Mouse (Mus musculus) liver, postnatal 0 days (tissue): Measurements from ENCODE around the gene Fam126a. TPM values are rescaled to one million over a fixed set of nuclear protein-coding genes. Genes with fewer than 3 reads are reported as not detected.

Experiments
- ATAC-seq: fragments of 200-750 bp; cut with Nextera tagmentation; 2 replicates; pipeline ENCODE4 v1.8.0; 2017; ENCODE audit warnings: mild to moderate bottlenecking, moderate library complexity
- DNase-seq: peaks from one replicate; pipeline ENCODE4 v3.0.0-alpha.2; 2016
- H3K27ac ChIP-seq: fragments of 300-500 bp; sonication (generic); 2 replicates; pipeline ENCODE4 v1.5.1; 2014; ENCODE audit warnings: antibody characterized with exemption, moderate library complexity, mild to moderate bottlenecking, low read depth
- H3K27me3 ChIP-seq: fragments of 300-500 bp; sonication (generic); 2 replicates; pipeline ENCODE4 v1.6.1; 2014; ENCODE audit warnings: low read length, control low read depth, mixed read lengths; ENCODE audit not compliant: insufficient read depth
- H3K36me3 ChIP-seq: fragments of 300-500 bp; sonication (generic); replicated peaks from 2 replicates; pipeline ENCODE4 v1.6.1; 2014; ENCODE audit warnings: mild to moderate bottlenecking, control low read depth, low read length, moderate library complexity, mixed read lengths; ENCODE audit not compliant: insufficient read depth
- H3K4me1 ChIP-seq: fragments of 300-500 bp; sonication (generic); 2 replicates; pipeline ENCODE4 v1.6.1; 2014; ENCODE audit warnings: antibody characterized with exemption, mild to moderate bottlenecking, control low read depth; ENCODE audit not compliant: insufficient read depth
- H3K4me2 ChIP-seq: fragments of 300-500 bp; sonication (generic); 2 replicates; pipeline ENCODE4 v1.6.1; 2014; ENCODE audit warnings: low read depth, mild to moderate bottlenecking, low read length, moderate library complexity, mixed read lengths
- H3K4me3 ChIP-seq: fragments of 300-500 bp; sonication (generic); 2 replicates; pipeline ENCODE4 v1.5.1; 2014; ENCODE audit warnings: low read depth, low read length
- H3K9ac ChIP-seq: fragments of 300-500 bp; sonication (generic); replicated peaks from 2 replicates; pipeline ENCODE4 v1.6.1; 2014; ENCODE audit warnings: mild to moderate bottlenecking, moderate library complexity
- H3K9me3 ChIP-seq: fragments of 300-500 bp; sonication (generic); 2 replicates; pipeline ENCODE4 v1.6.1; 2016; ENCODE audit warnings: mild to moderate bottlenecking, control low read depth, low read length, mixed read lengths
- CTCF ChIP-seq: sonication (generic); IDR thresholded peaks from 2 replicates; pipeline ENCODE4 v1.5.1; 2016; ENCODE audit warnings: antibody characterized with exemption, low read depth
- EP300 ChIP-seq: IDR thresholded peaks from 2 replicates; pipeline ENCODE4 v1.6.1; 2016; ENCODE audit warnings: antibody characterized with exemption, low read depth, mild to moderate bottlenecking
- WGBS: fragments of 180-500 bp; shearing (Covaris S2); extraction: QIAGEN DNeasy Blood & Tissue Kit; methylation state at CpG from one replicate; pipeline ENCODE4 v1.1.7; 2014; ENCODE audit not compliant: insufficient replicate concordance; 5-methylcytosine and 5-hydroxymethylcytosine counted together
- polyA plus RNA-seq: library from polyadenylated mRNA; unstranded; fragments of >200 nt; fragmentation: Nextera tagmentation; extraction: Ambion mirVana; gene quantifications from 2 replicates; pipeline ENCODE4 v1.2.1, GENCODE M21; 2015

Gene Fam126a
- polyA plus RNA-seq, result 33.4 and 34.5 TPM in 2 replicates

DNA sequence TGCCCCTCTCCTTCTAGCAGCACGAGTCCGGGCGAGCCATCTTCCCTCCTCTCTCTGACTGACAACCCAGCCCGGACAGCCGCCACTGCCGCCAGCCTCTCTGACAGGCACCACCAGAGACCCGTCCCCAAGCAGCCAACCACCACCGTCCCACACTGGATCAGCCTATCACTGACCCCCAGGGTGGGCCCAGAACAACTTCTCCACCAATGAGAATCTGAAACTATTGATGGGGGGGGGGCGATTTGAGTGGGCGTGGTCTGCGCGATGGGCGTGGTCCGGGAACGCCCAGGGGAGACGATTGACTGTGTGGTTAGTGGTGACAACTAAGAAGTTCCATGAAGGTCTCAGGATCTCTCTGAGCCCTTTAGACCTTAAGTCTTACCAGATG is at the start of gene Fam126a:
Gene Fam126a (minus strand): TSS at position 112 of the 391 bp plus-strand sequence.
- peak within 1 kb of the TSS; percentile 92 for H3K27ac ChIP-seq
- WGBS, result 2% methylated on average over 15 of the region's 16 CpGs
- TF ChIP-seq EP300, result no peak; the same call in 1 of the 2 replicates
- TF ChIP-seq CTCF, result no peak
- H3K4me2 ChIP-seq, result peak within 1 kb of the TSS; percentile 78
- H3K4me3 ChIP-seq, result peak within 1 kb of the TSS; percentile 85
- peak within 1 kb of the TSS; percentile 93 for H3K9ac ChIP-seq
- no peaks in the 10 kb centered on the region for H3K9me3 ChIP-seq
- H3K36me3 ChIP-seq, result no peaks in the 10 kb centered on the region
- ATAC-seq, result peak; percentile 99
- H3K27me3 ChIP-seq, result no peaks in the 10 kb centered on the region
- DNase-seq, result peak; percentile 95
- peaks cover 13% of the 10 kb centered on the region; the same call in 1 of the 2 replicates for H3K4me1 ChIP-seq

- Histone ChIP-seq H3K9me3 (no peaks in the 10 kb centered on the region), H3K27ac (no peak overlapping the region), H3K4me3 (no peak overlapping the region), H3K4me2 (no peak overlapping the region), H3K4me1 (0 out of 2 replicates have a peak, but pooled peaks cover 2% of the 10 kb centered on the region), H3K27me3 (no peaks in the 10 kb centered on the region), H3K36me3 (no peaks in the 10 kb centered on the region), H3K9ac (no peak overlapping the region)
- DNase-seq (no peak), ATAC-seq (no peak)
- TF ChIP-seq EP300 (no peak), CTCF (peak; percentile 40)
- 74% methylated on average over 7 of the region's 7 CpGs for WGBS
Observed at GRCm38 (mm10) chr5:24078420-24079179, 48.1 kb upstream of the Fam126a start.

- peak overlapping the region; percentile 41; the same call in 1 of the 2 replicates for H3K27ac ChIP-seq
- 13% methylated on average over 7 of the region's 7 CpGs for WGBS
- peak overlapping the region; percentile 66; the same call in 1 of the 2 replicates for H3K4me2 ChIP-seq
- H3K9me3 ChIP-seq, result no peaks in the 10 kb centered on the region
- H3K4me3 ChIP-seq, result peak overlapping the region; percentile 35; the same call in 1 of the 2 replicates
- DNase-seq (no peak), ATAC-seq (peak; percentile 60; the same call in 1 of the 2 replicates)
- H3K36me3 ChIP-seq, result no peaks in the 10 kb centered on the region
- H3K9ac ChIP-seq, result no peak overlapping the region
- no peaks in the 10 kb centered on the region for H3K27me3 ChIP-seq
- H3K4me1 ChIP-seq, result 0 out of 2 replicates have a peak, but pooled peaks cover 2% of the 10 kb centered on the region
- no peak for TF ChIP-seq CTCF
- TF ChIP-seq EP300, result no peak
Observed at GRCm38 (mm10) chr5:24077739-24078306, 47.3 kb upstream of the Fam126a start.

- 5% methylated on average over 15 of the region's 15 CpGs for WGBS
- Histone ChIP-seq H3K4me2 (peak overlapping the region; percentile 66), H3K27me3 (no peaks in the 10 kb centered on the region), H3K9ac (peak overlapping the region; percentile 50), H3K27ac (peak overlapping the region; percentile 75), H3K9me3 (no peaks in the 10 kb centered on the region), H3K36me3 (no peaks in the 10 kb centered on the region), H3K4me1 (0 out of 2 replicates have a peak, but pooled peaks cover 2% of the 10 kb centered on the region), H3K4me3 (peak overlapping the region; percentile 35; the same call in 1 of the 2 replicates)
- TF ChIP-seq CTCF (peak; percentile 78), EP300 (no peak)
- DNase-seq, result peak; percentile 57
- ATAC-seq, result peak; percentile 84
Observed at GRCm38 (mm10) chr5:24076986-24077718, 46.7 kb upstream of the Fam126a start.

GRCm38 (mm10) chr5:24072031-24072430 is 41.5 kb upstream of the Fam126a start:
- Histone ChIP-seq H3K9me3 (no peaks in the 10 kb centered on the region), H3K4me1 (0 out of 2 replicates have a peak, but pooled peaks cover 6% of the 10 kb centered on the region), H3K4me2 (no peak overlapping the region), H3K9ac (no peak overlapping the region), H3K36me3 (no peaks in the 10 kb centered on the region), H3K27ac (no peak overlapping the region), H3K27me3 (no peaks in the 10 kb centered on the region), H3K4me3 (no peak overlapping the region)
- WGBS, result 62% methylated on average over 6 of the region's 6 CpGs
- DNase-seq (no peak), ATAC-seq (no peak)
- TF ChIP-seq CTCF (no peak), EP300 (no peak)
